Mouse (Mus musculus) limb, embryonic 13.5 days (tissue): ENCODE results near the gene 2310061N02Rik. TPM values are rescaled to one million over a fixed set of nuclear protein-coding genes. Genes with fewer than 3 reads are reported as not detected.
"Not testable (repeated sequence)": the region's sequence is repeated elsewhere in the genome, so short reads cannot be mapped to it uniquely, and the experiment has no call there.

Experiments used
- ATAC-seq: fragments of 200-750 bp; cut with Nextera tagmentation; 2 replicates; pipeline ENCODE4 v1.8.0; 2017; ENCODE audit warnings: low read depth, moderate number of reproducible peaks, moderate TSS enrichment; ENCODE audit not compliant: low FRiP score
- H3K27ac ChIP-seq: fragments of 300-500 bp; sonication (generic); 2 replicates; pipeline ENCODE4 v1.5.1; 2015; ENCODE audit warnings: inconsistent platforms, mild to moderate bottlenecking, moderate library complexity
- H3K27me3 ChIP-seq: fragments of 300-500 bp; sonication (generic); 2 replicates; pipeline ENCODE4 v1.6.1; 2015; ENCODE audit warnings: mild to moderate bottlenecking, inconsistent platforms
- H3K36me3 ChIP-seq: fragments of 300-500 bp; sonication (generic); 2 replicates; pipeline ENCODE4 v1.6.1; 2015; ENCODE audit warnings: inconsistent platforms, mild to moderate bottlenecking, moderate library complexity
- H3K4me1 ChIP-seq: fragments of 300-500 bp; sonication (generic); 2 replicates; pipeline ENCODE4 v1.6.1; 2015; ENCODE audit warnings: inconsistent platforms
- H3K4me2 ChIP-seq: fragments of 300-500 bp; sonication (generic); replicated peaks from 2 replicates; pipeline ENCODE4 v1.6.1; 2015; ENCODE audit warnings: inconsistent platforms, mild to moderate bottlenecking, moderate library complexity
- H3K4me3 ChIP-seq: fragments of 300-500 bp; sonication (generic); 2 replicates; pipeline ENCODE4 v1.5.1; 2015; ENCODE audit warnings: moderate library complexity, mild to moderate bottlenecking, inconsistent platforms
- H3K9ac ChIP-seq: fragments of 300-500 bp; sonication (generic); 2 replicates; pipeline ENCODE4 v1.6.1; 2015; ENCODE audit warnings: mild to moderate bottlenecking, inconsistent platforms
- H3K9me3 ChIP-seq: fragments of 300-500 bp; sonication (generic); 2 replicates; pipeline ENCODE4 v1.6.1; 2016; ENCODE audit warnings: inconsistent platforms
- WGBS: fragments of 180-500 bp; shearing (Covaris S2); methylation state at CpG from one replicate; pipeline ENCODE4 v1.1.7; 2015; 5-methylcytosine and 5-hydroxymethylcytosine counted together
- polyA plus RNA-seq: library from polyadenylated mRNA; unstranded; fragments of >200 nt; fragmentation: Nextera tagmentation; extraction: Ambion mirVana; gene quantifications from 2 replicates; pipeline ENCODE4 v1.2.1, GENCODE M21; 2015

The 2310061N02Rik gene
- polyA plus RNA-seq: not detected in 2 replicates

GRCm38 (mm10) chr16:88707496-88708012 is at the start of gene 2310061N02Rik:
TSS of gene 2310061N02Rik (minus strand) at chr16:88707962.
- 88% methylated on average over 10 of the region's 10 CpGs for WGBS
- H3K36me3 ChIP-seq: no peaks in the 10 kb centered on the region
- no peak within 1 kb of the TSS for H3K27ac ChIP-seq
- H3K9me3 ChIP-seq: no peaks in the 10 kb centered on the region
- H3K4me1 ChIP-seq: no peaks in the 10 kb centered on the region
- no peak within 1 kb of the TSS for H3K4me3 ChIP-seq
- H3K4me2 ChIP-seq: no peak within 1 kb of the TSS
- no peak within 1 kb of the TSS for H3K9ac ChIP-seq
- no peak for ATAC-seq
- no peaks in the 10 kb centered on the region for H3K27me3 ChIP-seq

GRCm38 (mm10) chr16:88751535-88751934 is 43.8 kb upstream of the 2310061N02Rik start, which contains the start of gene Krtap13:
TSS of gene Krtap13 (minus strand) at chr16:88751635.
- not testable (repeated sequence) for H3K36me3 ChIP-seq, H3K27me3 ChIP-seq, H3K4me3 ChIP-seq, H3K27ac ChIP-seq, H3K9me3 ChIP-seq, H3K4me2 ChIP-seq, H3K4me1 ChIP-seq, ATAC-seq, H3K9ac ChIP-seq
- WGBS: 90% methylated on average over 3 of the region's 3 CpGs

- no peak overlapping the region for H3K9ac ChIP-seq
- no peak overlapping the region for H3K4me2 ChIP-seq
- no peak overlapping the region for H3K4me3 ChIP-seq
- no peaks in the 10 kb centered on the region for H3K9me3 ChIP-seq
- no peaks in the 10 kb centered on the region for H3K27me3 ChIP-seq
- H3K36me3 ChIP-seq: no peaks in the 10 kb centered on the region
- no peaks in the 10 kb centered on the region for H3K4me1 ChIP-seq
- ATAC-seq: no peak
- no peak overlapping the region for H3K27ac ChIP-seq
- 22% methylated on average over 4 of the region's 4 CpGs for WGBS
Observed at GRCm38 (mm10) chr16:88747943-88748342, 40.2 kb upstream of the 2310061N02Rik start.

- Histone ChIP-seq H3K4me2 (no peak overlapping the region), H3K4me1 (no peaks in the 10 kb centered on the region), H3K9me3 (no peaks in the 10 kb centered on the region), H3K36me3 (no peaks in the 10 kb centered on the region), H3K9ac (no peak overlapping the region), H3K4me3 (no peak overlapping the region), H3K27me3 (no peaks in the 10 kb centered on the region), H3K27ac (no peak overlapping the region)
- 88% methylated on average over 4 of the region's 4 CpGs for WGBS
- no peak for ATAC-seq
Observed at GRCm38 (mm10) chr16:88744750-88745340, 37.1 kb upstream of the 2310061N02Rik start.

- no peak overlapping the region for H3K4me2 ChIP-seq
- no peaks in the 10 kb centered on the region for H3K27me3 ChIP-seq
- WGBS: 68% methylated on average over 2 of the region's 2 CpGs
- H3K9ac ChIP-seq: no peak overlapping the region
- no peak overlapping the region for H3K27ac ChIP-seq
- H3K4me3 ChIP-seq: no peak overlapping the region
- H3K9me3 ChIP-seq: no peaks in the 10 kb centered on the region
- no peaks in the 10 kb centered on the region; the same call in 1 of the 2 replicates for H3K4me1 ChIP-seq
- peak; percentile 73; the same call in 1 of the 2 replicates for ATAC-seq
- no peaks in the 10 kb centered on the region for H3K36me3 ChIP-seq
Observed at GRCm38 (mm10) chr16:88735391-88735790, 27.6 kb upstream of the 2310061N02Rik start.

GRCm38 (mm10) chr16:88728812-88729275 is 21.1 kb upstream of the 2310061N02Rik start, which contains the start of gene Krtap13-1:
TSS of gene Krtap13-1 (plus strand) at chr16:88728862.
- WGBS: 70% methylated on average over 4 of the region's 4 CpGs
- Histone ChIP-seq H3K9me3 (no peaks in the 10 kb centered on the region), H3K4me1 (no peaks in the 10 kb centered on the region), H3K4me2 (no peak within 1 kb of the TSS), H3K27ac (no peak within 1 kb of the TSS), H3K36me3 (no peaks in the 10 kb centered on the region), H3K9ac (no peak within 1 kb of the TSS), H3K4me3 (no peak within 1 kb of the TSS), H3K27me3 (no peaks in the 10 kb centered on the region)
- ATAC-seq: no peak

- H3K27me3 ChIP-seq: no peaks in the 10 kb centered on the region
- 24% methylated on average over 1 of the region's 1 CpGs for WGBS
- no peak for ATAC-seq
- no peaks in the 10 kb centered on the region for H3K36me3 ChIP-seq
- H3K4me2 ChIP-seq: no peak overlapping the region
- no peaks in the 10 kb centered on the region for H3K4me1 ChIP-seq
- no peaks in the 10 kb centered on the region for H3K9me3 ChIP-seq
- H3K4me3 ChIP-seq: no peak overlapping the region
- H3K27ac ChIP-seq: no peak overlapping the region
- H3K9ac ChIP-seq: no peak overlapping the region
Observed at GRCm38 (mm10) chr16:88720031-88720430, 12.3 kb upstream of the 2310061N02Rik start.

- Histone ChIP-seq H3K9ac (no peak overlapping the region), H3K36me3 (no peaks in the 10 kb centered on the region), H3K4me3 (no peak overlapping the region), H3K4me1 (no peaks in the 10 kb centered on the region), H3K27me3 (no peaks in the 10 kb centered on the region), H3K27ac (no peak overlapping the region), H3K9me3 (no peaks in the 10 kb centered on the region), H3K4me2 (no peak overlapping the region)
- 0 out of 2 replicates have a peak, but pooled peaks have one; percentile 40 for ATAC-seq
Observed at GRCm38 (mm10) chr16:88716549-88716948, 8.8 kb upstream of the 2310061N02Rik start.

- ATAC-seq: no peak
- 82% methylated on average over 6 of the region's 6 CpGs for WGBS
- H3K4me1 ChIP-seq: no peaks in the 10 kb centered on the region
- no peaks in the 10 kb centered on the region for H3K36me3 ChIP-seq
- no peaks in the 10 kb centered on the region for H3K27me3 ChIP-seq
- no peaks in the 10 kb centered on the region for H3K9me3 ChIP-seq
- no peak overlapping the region for H3K27ac ChIP-seq
- H3K9ac ChIP-seq: no peak overlapping the region
- no peak overlapping the region for H3K4me2 ChIP-seq
- H3K4me3 ChIP-seq: no peak overlapping the region
Observed at GRCm38 (mm10) chr16:88711245-88711644, 3.5 kb upstream of the 2310061N02Rik start.

GRCm38 (mm10) chr16:88710757-88711156 is 3.0 kb upstream of the 2310061N02Rik start:
- no peak overlapping the region for H3K4me2 ChIP-seq
- no peak for ATAC-seq
- no peak overlapping the region for H3K9ac ChIP-seq
- no peak overlapping the region for H3K4me3 ChIP-seq
- H3K9me3 ChIP-seq: no peaks in the 10 kb centered on the region
- H3K36me3 ChIP-seq: no peaks in the 10 kb centered on the region
- H3K27ac ChIP-seq: no peak overlapping the region
- no peaks in the 10 kb centered on the region for H3K4me1 ChIP-seq
- WGBS: 76% methylated on average over 4 of the region's 4 CpGs
- no peaks in the 10 kb centered on the region for H3K27me3 ChIP-seq

GRCm38 (mm10) chr16:88701072-88701864 is 6.5 kb downstream of the 2310061N02Rik start:
- Histone ChIP-seq H3K9me3 (no peaks in the 10 kb centered on the region), H3K36me3 (no peaks in the 10 kb centered on the region), H3K27me3 (no peaks in the 10 kb centered on the region), H3K4me1 (0 out of 2 replicates have a peak, but pooled peaks cover 11% of the 10 kb centered on the region), H3K4me3 (no peak overlapping the region), H3K4me2 (no peak overlapping the region), H3K27ac (no peak overlapping the region), H3K9ac (no peak overlapping the region)
- 38% methylated on average over 4 of the region's 4 CpGs for WGBS
- peak; percentile 66; the same call in 1 of the 2 replicates for ATAC-seq

- WGBS: 60% methylated on average over 4 of the region's 4 CpGs
- no peak for ATAC-seq
- no peaks in the 10 kb centered on the region for H3K9me3 ChIP-seq
- H3K9ac ChIP-seq: no peak overlapping the region
- no peaks in the 10 kb centered on the region for H3K27me3 ChIP-seq
- H3K27ac ChIP-seq: no peak overlapping the region
- H3K4me1 ChIP-seq: 0 out of 2 replicates have a peak, but pooled peaks cover 9% of the 10 kb centered on the region
- no peak overlapping the region for H3K4me3 ChIP-seq
- no peaks in the 10 kb centered on the region for H3K36me3 ChIP-seq
- H3K4me2 ChIP-seq: no peak overlapping the region
Observed at GRCm38 (mm10) chr16:88696256-88696655, 11.5 kb downstream of the 2310061N02Rik start.
